Mouse (Mus musculus) cerebellum, adult 18-20 months (tissue): Measurements from ENCODE around the gene Prrc2b.
A peak's percentile ranks its signal among the peaks of the same experiment; 100 is the strongest.

Experiments used
- DNase-seq, 2 experiments: peaks; one replicate each; pipeline ENCODE4 v3.0.0; 2021

The Prrc2b gene

GRCm38 (mm10) chr2:32150924-32151659, at the start of gene Prrc2b:
Gene Prrc2b, plus strand, starts transcription at chr2:32151082.
- peak; percentile 69 to 85 for DNase-seq

- DNase-seq, result no peak
Observed at GRCm38 (mm10) chr2:32102944-32103343, 47.9 kb upstream of the Prrc2b start.

- no peak for DNase-seq
Observed at GRCm38 (mm10) chr2:32103557-32103956, 47.3 kb upstream of the Prrc2b start.

- no peak for DNase-seq
Observed at GRCm38 (mm10) chr2:32104122-32104521, 46.8 kb upstream of the Prrc2b start.

GRCm38 (mm10) chr2:32105117-32105913, 45.6 kb upstream of the Prrc2b start:
- DNase-seq, result peak in 1 of 2 experiments; percentile 38

GRCm38 (mm10) chr2:32105930-32106329, 45.0 kb upstream of the Prrc2b start:
- no peak for DNase-seq

- DNase-seq, result no peak
Observed at GRCm38 (mm10) chr2:32111268-32111667, 39.6 kb upstream of the Prrc2b start.

- no peak for DNase-seq
Observed at GRCm38 (mm10) chr2:32112548-32112947, 38.3 kb upstream of the Prrc2b start.

- no peak for DNase-seq
Observed at GRCm38 (mm10) chr2:32115851-32116268, 35.0 kb upstream of the Prrc2b start.

GRCm38 (mm10) chr2:32119802-32120750, 30.8 kb upstream of the Prrc2b start:
- DNase-seq, result no peak

- DNase-seq, result no peak
Observed at GRCm38 (mm10) chr2:32121150-32121549, 29.7 kb upstream of the Prrc2b start.

GRCm38 (mm10) chr2:32121785-32122184, 29.1 kb upstream of the Prrc2b start:
- no peak for DNase-seq

GRCm38 (mm10) chr2:32127653-32128535, 23.0 kb upstream of the Prrc2b start:
- DNase-seq, result no peak

- DNase-seq, result no peak
Observed at GRCm38 (mm10) chr2:32128536-32128841, 22.4 kb upstream of the Prrc2b start.

- DNase-seq, result no peak
Observed at GRCm38 (mm10) chr2:32129383-32130074, 21.4 kb upstream of the Prrc2b start.

GRCm38 (mm10) chr2:32130435-32130834, 20.4 kb upstream of the Prrc2b start:
- peak; percentile 64 to 69 for DNase-seq

- DNase-seq, result no peak
Observed at GRCm38 (mm10) chr2:32131205-32131834, 19.6 kb upstream of the Prrc2b start.

GRCm38 (mm10) chr2:32131866-32132566, 18.9 kb upstream of the Prrc2b start:
- DNase-seq, result no peak

GRCm38 (mm10) chr2:32132567-32132992, 18.3 kb upstream of the Prrc2b start:
- DNase-seq, result peak; percentile 35 to 49

- DNase-seq, result peak; percentile 95 to 96
Observed at GRCm38 (mm10) chr2:32134039-32134438, 16.8 kb upstream of the Prrc2b start.
